ENCODE assay signal across 13 mouse cellular contexts in genomic region chr2:60019546-60020250, GRCm38 (mm10).
DNase-seq lines count a peak whose midpoint lies in the region; TF ChIP-seq lines count a peak whose summit lies in the region.
"Had no signal": no experiment of that assay in that cellular context is flagged by ENCODE, and none has a peak within 500 bp of the region (broad histone marks: within the 10 kb centered on the region; RNA-seq: fewer than 3 reads in every experiment).

No protein-coding gene starts in this region.

- 89% methylated on average over 3 of the region's 3 CpGs for WGBS in spleen, adult 2 months

- H3K27me3 ChIP-seq in spleen, adult 2 months (ENCODE audit: control insufficient read depth, insufficient read depth, low read length): no peaks in the 10 kb centered on the region
- no peaks in the 10 kb centered on the region for H3K27me3 ChIP-seq in MEL (ENCODE audit: control insufficient read depth in 1 of 2, insufficient read depth in 2 of 2, low read length in 2 of 2)
- H3K27me3 ChIP-seq: embryonic facial prominence, embryonic 12.5 days had no signal

- H3K9me3 ChIP-seq in MEL (replicated peaks; ENCODE audit: insufficient read depth, low read length): no peaks in the 10 kb centered on the region
- H3K9me3 ChIP-seq: embryonic facial prominence, embryonic 12.5 days had no signal

- no peak for TF ChIP-seq POLR2A in spleen, adult 2 months (IDR thresholded peaks at IDR 0.05; ENCODE audit: low read depth, low read length)
- TF ChIP-seq POLR2A in MEL (IDR thresholded peaks at IDR 0.05; ENCODE audit: control insufficient read depth in 1 of 2, insufficient read depth in 1 of 2, low read depth in 1 of 2, low read length in 2 of 2, poor library complexity in 1 of 2): no peak

- no peaks in the 10 kb centered on the region for H3K79me2 ChIP-seq in MEL (ENCODE audit: control insufficient read depth, insufficient read depth, low read length, poor library complexity)

- no peak for TF ChIP-seq RAD21 in MEL (IDR thresholded peaks at IDR 0.05; ENCODE audit: low read depth, low read length)

- H3K4me1 ChIP-seq in spleen, adult 2 months (ENCODE audit: control insufficient read depth, insufficient read depth, insufficient read length): no peaks in the 10 kb centered on the region; the same call in 1 of the 2 replicates
- H3K4me1 ChIP-seq in MEL (ENCODE audit: control insufficient read depth in 1 of 2, insufficient read depth in 2 of 2, low read length in 2 of 2): peaks cover 0 to 10% of the 10 kb centered on the region in 2 experiments; a peak in 3 of 4 replicates

- H3K36me3 ChIP-seq in spleen, adult 2 months (ENCODE audit: control insufficient read depth, insufficient read depth, low read length): no peaks in the 10 kb centered on the region
- peaks cover 0 to 11% of the 10 kb centered on the region in 2 experiments; a peak in 2 of 4 replicates for H3K36me3 ChIP-seq in MEL (ENCODE audit: control insufficient read depth in 1 of 2, insufficient read depth in 2 of 2, low read length in 2 of 2)
- H3K36me3 ChIP-seq: embryonic facial prominence, embryonic 12.5 days had no signal

- no peak overlapping the region for H3K4me3 ChIP-seq in spleen, adult 2 months (ENCODE audit: extremely low read depth, insufficient read depth, insufficient read length)
- H3K4me3 ChIP-seq in MEL (ENCODE audit: control insufficient read depth in 1 of 2, insufficient read depth in 1 of 2, low read depth in 2 of 2, low read length in 2 of 2): no peak overlapping the region
- H3K4me3 ChIP-seq: embryonic facial prominence, embryonic 12.5 days had no signal

- no peak for TF ChIP-seq CTCF in spleen, adult 2 months (IDR thresholded peaks at IDR 0.05; ENCODE audit: extremely low read depth, insufficient read depth, insufficient read length, insufficient replicate concordance)
- no peak for TF ChIP-seq CTCF in MEL (IDR thresholded peaks at IDR 0.05 in 2 of 3, conservative IDR thresholded peaks at IDR 0.05 in 1 of 3; ENCODE audit: control insufficient read depth in 1 of 3, insufficient read depth in 1 of 3, low read depth in 2 of 3, low read length in 3 of 3, poor library complexity in 1 of 3, severe bottlenecking in 1 of 3)

- peak overlapping the region; percentile 85 for H3K27ac ChIP-seq in spleen, adult 2 months (ENCODE audit: insufficient read depth, low read length)
- H3K27ac ChIP-seq in MEL (ENCODE audit: control insufficient read depth, low read depth, low read length): peak overlapping the region; percentile 82
- H3K27ac ChIP-seq: embryonic facial prominence, embryonic 12.5 days had no signal

- no peak overlapping the region for H3K9ac ChIP-seq in MEL (ENCODE audit: control insufficient read depth, low read depth, low read length, poor library complexity, severe bottlenecking)
- H3K9ac ChIP-seq: embryonic facial prominence, embryonic 12.5 days had no signal

- peak; percentile 13 to 59; a peak in 2 of 4 replicates for TF ChIP-seq EP300 in MEL (IDR thresholded peaks at IDR 0.05; ENCODE audit: low read depth in 1 of 2, low read length in 2 of 2)

- DNase-seq in spleen, adult 2 months (ENCODE audit: low read depth in 1 of 2, low spot score in 2 of 2): peak; percentile 24 to 61
- no peak for DNase-seq in spleen, postnatal 4 days (ENCODE audit: low spot score in 2 of 2)
- peak; percentile 81 for DNase-seq in MEL (ENCODE audit: low read depth, low spot score)
- DNase-seq in induced T-regulatory cell, adult 2 months (ENCODE audit: low read depth): peak; percentile 29
- peak; percentile 33 for DNase-seq in naive thymus-derived CD4-positive, alpha-beta T cell, adult 2 months (ENCODE audit: low read depth)
- no peak for DNase-seq in testis, postnatal 10 days (ENCODE audit: low spot score)
- DNase-seq in ovary, postnatal 14 days (ENCODE audit: low spot score): no peak
- no peak for DNase-seq in left cerebral cortex, adult 18-20 months (ENCODE audit: low spot score in 2 of 2)
- DNase-seq: cerebellum, postnatal 14 days; heart, postnatal 4 days; kidney, adult 18-20 months; left cerebral cortex, postnatal 4 days had no signal

TF ChIP-seq in MEL, 35 proteins besides CTCF, POLR2A, EP300 and RAD21:
- TF ChIP-seq GABPA (IDR thresholded peaks at IDR 0.05; ENCODE audit: low read depth, low read length) (no peak), MXI1 (IDR thresholded peaks at IDR 0.05; ENCODE audit: low read depth, low read length) (peak; percentile 5; the same call in 1 of the 2 replicates)

Comparison
In these comparisons a context has a peak if more than half of its experiments do, and no peak if none do; other contexts are left out.
1. DNase-seq: peak in spleen, adult 2 months (2 of 2), MEL (single experiment), induced T-regulatory cell, adult 2 months (single experiment) and naive thymus-derived CD4-positive, alpha-beta T cell, adult 2 months (single experiment); none in spleen, postnatal 4 days (0 of 2), testis, postnatal 10 days (single experiment), ovary, postnatal 14 days (single experiment) and left cerebral cortex, adult 18-20 months (0 of 2).